Mouse (Mus musculus) megakaryocyte, embryonic 14.5 days (primary cell): ENCODE data around the gene Clybl. TPM values are rescaled to one million over a fixed set of nuclear protein-coding genes. Genes with fewer than 3 reads are reported as not detected.

Experiments
- H3K27me3 ChIP-seq: replicated peaks from 2 replicates; pipeline ENCODE3; 2012; ENCODE audit warnings: inconsistent platforms
- H3K36me3 ChIP-seq: replicated peaks from 2 replicates; pipeline ENCODE3; 2012; ENCODE audit warnings: low read length, inconsistent platforms, mixed read lengths
- H3K4me1 ChIP-seq: 2 replicates; pipeline ENCODE4 v1.6.1; 2012; ENCODE audit warnings: inconsistent platforms
- H3K4me3 ChIP-seq: replicated peaks from 2 replicates; pipeline ENCODE3; 2012; ENCODE audit warnings: moderate library complexity, mild to moderate bottlenecking, inconsistent platforms
- H3K9me3 ChIP-seq: 2 replicates; pipeline ENCODE4 v1.6.1; 2012; ENCODE audit warnings: inconsistent platforms
- FLI1 ChIP-seq: IDR thresholded peaks from 2 replicates; pipeline ENCODE4 v1.6.1; 2012; ENCODE audit warnings: low read length, inconsistent platforms, mixed read lengths
- GATA1 ChIP-seq: IDR thresholded peaks from 3 replicates; pipeline ENCODE4 v1.6.1; 2012; ENCODE audit warnings: mixed read lengths, low read length, inconsistent platforms, borderline replicate concordance
- polyA plus RNA-seq: library from polyadenylated mRNA; stranded (reverse); fragments of >175 nt; gene quantifications from 2 replicates; pipeline ENCODE4 v1.2.3, GENCODE M21; 2012; ENCODE audit warnings: low replicate concordance; ENCODE audit not compliant: insufficient read depth

Clybl gene
- polyA plus RNA-seq, 1 experiment = 8.3 TPM

DNA sequence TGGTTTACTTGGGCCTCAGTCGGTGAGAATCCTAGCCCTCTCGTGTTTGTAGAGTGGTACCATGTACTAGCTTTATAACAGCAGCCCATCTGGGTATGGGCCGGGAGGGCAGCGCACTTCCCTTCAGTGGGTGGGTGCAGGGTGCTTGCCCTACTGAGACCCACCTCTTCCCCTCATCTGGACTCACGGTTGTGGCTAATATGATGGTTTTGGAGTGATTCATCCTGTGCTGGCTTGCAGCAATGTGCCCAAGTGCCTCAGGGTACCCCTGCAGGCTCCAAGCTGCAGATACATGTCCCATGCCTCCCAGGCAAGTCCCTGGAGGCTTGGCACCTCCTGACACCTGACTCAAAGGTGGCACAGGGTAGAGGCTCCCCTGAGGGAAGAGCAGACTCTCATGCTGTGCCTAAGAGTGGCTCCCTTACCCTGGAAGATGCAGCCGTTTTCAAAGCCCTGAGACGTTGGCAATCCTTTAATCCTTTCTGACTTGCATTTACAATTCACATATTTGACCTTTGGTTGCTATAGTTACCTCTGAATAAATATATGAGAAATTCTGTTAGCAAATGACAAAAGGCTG lies 11.2 kb upstream of the Clybl start:
- TF ChIP-seq FLI1 (no peak), GATA1 (no peak)
- Histone ChIP-seq H3K27me3 (peaks cover 22% of the 10 kb centered on the region), H3K4me1 (no peaks in the 10 kb centered on the region), H3K9me3 (no peaks in the 10 kb centered on the region), H3K36me3 (no peaks in the 10 kb centered on the region), H3K4me3 (no peak overlapping the region)

DNA sequence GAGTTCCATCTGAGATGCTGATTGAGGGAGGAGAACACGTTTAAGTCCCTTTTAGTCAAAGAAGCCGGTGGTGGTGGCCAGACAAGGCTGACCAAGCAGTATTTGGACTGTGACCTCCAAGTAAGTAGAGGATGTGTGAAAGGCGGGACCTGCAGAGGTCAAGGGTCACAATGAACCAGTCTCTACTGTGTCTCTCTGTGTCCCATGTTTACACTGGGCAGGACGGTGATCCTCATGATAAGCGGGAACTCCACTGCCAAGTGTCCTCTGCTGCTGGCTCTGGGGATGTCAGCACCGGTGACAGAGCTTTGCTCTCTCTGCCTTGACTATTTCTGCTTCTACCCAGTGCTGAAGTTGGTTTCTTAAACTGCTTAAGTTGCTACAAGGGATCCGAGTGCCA lies 10.5 kb upstream of the Clybl start:
- Histone ChIP-seq H3K36me3 (no peaks in the 10 kb centered on the region), H3K4me1 (no peaks in the 10 kb centered on the region), H3K27me3 (peaks cover 24% of the 10 kb centered on the region), H3K4me3 (no peak overlapping the region), H3K9me3 (no peaks in the 10 kb centered on the region)
- TF ChIP-seq GATA1 (no peak), FLI1 (no peak)

DNA sequence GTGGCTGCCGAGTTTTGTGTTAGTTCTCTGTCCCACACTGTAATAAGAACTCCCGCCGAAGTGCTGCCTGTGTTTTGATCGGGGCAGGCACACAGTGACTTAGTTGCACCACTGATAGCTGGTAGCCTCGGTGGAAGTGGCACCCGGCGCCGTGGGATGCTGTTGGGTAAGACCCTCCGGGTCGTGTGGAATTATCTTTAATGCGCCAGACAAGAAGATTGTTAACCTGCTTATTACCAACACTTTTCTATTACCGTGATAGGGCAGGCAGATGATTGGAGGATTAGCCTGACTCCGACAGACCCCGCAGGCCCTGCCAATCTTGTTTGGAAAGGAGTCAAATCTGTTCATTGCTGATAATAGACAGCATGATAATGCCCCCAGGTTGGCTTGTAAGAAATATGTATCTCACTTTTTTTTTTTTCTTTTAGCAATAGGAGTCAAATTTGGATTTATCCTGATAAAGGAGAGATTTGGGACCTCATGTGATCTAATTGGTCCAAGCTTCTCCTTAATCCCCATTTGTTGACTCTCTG lies 5.2 kb upstream of the Clybl start:
- H3K9me3 ChIP-seq = no peaks in the 10 kb centered on the region
- peaks cover 28% of the 10 kb centered on the region for H3K4me1 ChIP-seq
- H3K36me3 ChIP-seq = no peaks in the 10 kb centered on the region
- no peak for TF ChIP-seq GATA1
- TF ChIP-seq FLI1 = no peak
- peaks cover 23% of the 10 kb centered on the region for H3K27me3 ChIP-seq
- no peak overlapping the region for H3K4me3 ChIP-seq

DNA sequence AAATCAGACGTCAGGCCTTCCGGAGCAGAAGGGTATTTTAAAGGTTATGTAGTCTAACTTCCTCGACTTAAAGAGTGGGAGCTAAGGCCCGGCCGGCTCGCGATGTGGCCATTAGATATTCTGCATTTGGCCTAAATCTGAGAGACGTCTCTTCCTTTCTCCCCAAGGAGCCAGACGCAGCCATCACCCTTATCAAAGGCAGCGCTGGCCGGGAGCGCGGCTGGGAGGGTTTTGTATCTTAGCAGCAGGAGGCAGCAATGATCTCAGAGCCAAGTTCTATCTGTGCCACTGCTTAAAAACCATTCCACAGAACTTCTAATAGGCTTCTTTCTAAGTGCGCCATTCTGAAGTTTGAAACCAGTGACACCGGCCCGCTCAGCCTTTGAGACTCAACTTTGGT lies 2.2 kb upstream of the Clybl start:
- TF ChIP-seq GATA1 = no peak
- Histone ChIP-seq H3K9me3 (no peaks in the 10 kb centered on the region), H3K4me1 (peaks cover 48% of the 10 kb centered on the region)

DNA sequence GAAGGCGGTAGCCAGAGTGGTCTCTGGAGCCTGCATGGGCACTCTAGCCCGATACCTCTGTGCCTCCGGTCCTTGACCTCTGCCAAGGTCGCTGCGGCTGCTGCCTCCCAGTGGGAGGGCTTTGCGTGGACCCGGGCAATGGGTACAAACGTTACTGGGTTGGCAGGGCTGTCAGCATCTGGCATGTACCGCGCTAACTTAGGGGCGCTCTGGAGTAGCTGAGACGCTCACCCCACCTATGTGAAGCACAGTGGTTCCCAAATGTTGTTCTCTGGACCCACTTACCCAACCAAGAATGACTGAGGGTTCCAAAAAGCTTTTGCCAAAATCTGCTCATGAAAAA lies 282 bp downstream of the Clybl start:
- Histone ChIP-seq H3K36me3 (no peaks in the 10 kb centered on the region), H3K4me1 (peaks cover 55% of the 10 kb centered on the region), H3K27me3 (peaks cover 3% of the 10 kb centered on the region), H3K9me3 (no peaks in the 10 kb centered on the region), H3K4me3 (peak overlapping the region; percentile 98)
- no peak for TF ChIP-seq GATA1

More for the DNA sequence above, 2.2 kb upstream of the Clybl start:
- H3K4me3 ChIP-seq = no peak overlapping the region
- H3K36me3 ChIP-seq = no peaks in the 10 kb centered on the region
- H3K27me3 ChIP-seq = peaks cover 12% of the 10 kb centered on the region

DNA sequence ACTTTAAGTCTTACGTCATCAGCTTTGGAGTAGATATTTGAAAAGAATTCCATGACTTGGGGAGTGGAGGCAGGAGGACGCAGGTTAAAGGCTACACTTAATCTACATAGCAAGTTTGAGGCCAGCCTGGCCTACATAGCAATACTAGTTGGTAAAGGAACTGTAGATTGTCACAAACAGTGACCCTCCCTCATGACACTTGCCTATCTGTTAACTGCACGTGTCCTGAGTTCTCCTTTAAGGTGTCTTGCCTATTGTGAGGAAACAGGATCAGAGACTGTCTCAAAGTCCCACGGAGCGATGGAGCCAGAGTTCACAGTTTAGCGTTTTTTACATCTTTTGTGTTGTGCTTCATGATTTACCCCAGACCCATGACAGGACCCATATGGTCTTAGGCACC lies 716 bp downstream of the Clybl start:
- H3K4me3 ChIP-seq = peak overlapping the region; percentile 98

GRCm38 (mm10) chr14:122183974-122184373 lies 2.5 kb downstream of the Clybl start:
- TF ChIP-seq FLI1 = no peak
- H3K9me3 ChIP-seq = no peaks in the 10 kb centered on the region
- no peaks in the 10 kb centered on the region for H3K36me3 ChIP-seq
- H3K4me3 ChIP-seq = no peak overlapping the region
- H3K27me3 ChIP-seq = no peaks in the 10 kb centered on the region
- H3K4me1 ChIP-seq = peaks cover 50% of the 10 kb centered on the region

More for the DNA sequence above, 716 bp downstream of the Clybl start:
- Histone ChIP-seq H3K9me3 (no peaks in the 10 kb centered on the region), H3K36me3 (no peaks in the 10 kb centered on the region), H3K4me1 (peaks cover 55% of the 10 kb centered on the region), H3K27me3 (peaks cover 3% of the 10 kb centered on the region)
- TF ChIP-seq FLI1 = no peak
- no peak for TF ChIP-seq GATA1

GRCm38 (mm10) chr14:122188250-122188649 lies 6.7 kb downstream of the Clybl start:
- H3K4me1 ChIP-seq = peaks cover 23% of the 10 kb centered on the region
- TF ChIP-seq FLI1 (no peak), GATA1 (no peak)
- no peak overlapping the region for H3K4me3 ChIP-seq
- no peaks in the 10 kb centered on the region; the same call in 1 of the 2 replicates for H3K9me3 ChIP-seq
- H3K36me3 ChIP-seq = no peaks in the 10 kb centered on the region
- H3K27me3 ChIP-seq = no peaks in the 10 kb centered on the region

GRCm38 (mm10) chr14:122189901-122190300 lies 8.4 kb downstream of the Clybl start:
- TF ChIP-seq GATA1 = no peak
- TF ChIP-seq FLI1 = no peak
- Histone ChIP-seq H3K4me3 (no peak overlapping the region), H3K27me3 (no peaks in the 10 kb centered on the region)

GRCm38 (mm10) chr14:122190527-122190926 lies 9.0 kb downstream of the Clybl start:
- H3K27me3 ChIP-seq = no peaks in the 10 kb centered on the region
- no peaks in the 10 kb centered on the region; the same call in 1 of the 2 replicates for H3K9me3 ChIP-seq
- H3K36me3 ChIP-seq = no peaks in the 10 kb centered on the region
- H3K4me1 ChIP-seq = peaks cover 10% of the 10 kb centered on the region; the same call in 1 of the 2 replicates
- TF ChIP-seq FLI1 (no peak), GATA1 (no peak)
- no peak overlapping the region for H3K4me3 ChIP-seq

More at GRCm38 (mm10) chr14:122189901-122190300, 8.4 kb downstream of the Clybl start:
- H3K4me1 ChIP-seq = peaks cover 11% of the 10 kb centered on the region
- H3K9me3 ChIP-seq = no peaks in the 10 kb centered on the region; the same call in 1 of the 2 replicates
- no peaks in the 10 kb centered on the region for H3K36me3 ChIP-seq

GRCm38 (mm10) chr14:122190941-122191510 lies 9.5 kb downstream of the Clybl start:
- Histone ChIP-seq H3K4me3 (no peak overlapping the region), H3K4me1 (peaks cover 10% of the 10 kb centered on the region; the same call in 1 of the 2 replicates), H3K9me3 (no peaks in the 10 kb centered on the region; the same call in 1 of the 2 replicates), H3K36me3 (no peaks in the 10 kb centered on the region), H3K27me3 (no peaks in the 10 kb centered on the region)
- TF ChIP-seq FLI1 = no peak
- no peak for TF ChIP-seq GATA1
